Mouse (Mus musculus) layer of hippocampus, postnatal 14 days (tissue): ENCODE data around the gene Ssr3. TPM values are rescaled to one million over a fixed set of nuclear protein-coding genes. Genes with fewer than 3 reads are reported as not detected.
"Not testable (repeated sequence)": the region's sequence is repeated elsewhere in the genome, so short reads cannot be mapped to it uniquely, and the experiment has no call there.

ENCODE experiments used
- DNase-seq, 2 experiments: peaks; one replicate each; pipeline ENCODE4 v3.0.0; 2021 to 2022; ENCODE audit warnings: low spot score in 2 of 2, mixed read lengths in 1 of 2
- long read RNA-seq, 2 experiments: library from polyadenylated mRNA; stranded (forward); transcript quantifications; one replicate each; pipeline ENCODE4 v2.0.0; 2021
- total RNA-seq, 2 experiments: library from RNA; stranded (reverse); gene quantifications; 2 replicates each; pipeline ENCODE4 v1.2.3; 2021

The Ssr3 gene
- total RNA-seq: 100 to 1,000 TPM; 112 to 115 TPM
- long read RNA-seq, experiment 1, transcript Ssr3-201 (5 exons, 2,957 nt): major isoform, 85 of 97 reads
- long read RNA-seq, experiment 1, partial matches to known transcripts: 1 of 97 reads
- long read RNA-seq, experiment 1, other reads (novel, unspliced or antisense): 10 of 97 reads
- long read RNA-seq, experiment 2, transcript Ssr3-201 (5 exons, 2,957 nt): major isoform, 95 of 102 reads
- long read RNA-seq, experiment 2, partial matches to known transcripts: 0 of 102 reads
- long read RNA-seq, experiment 2, other reads (novel, unspliced or antisense): 5 of 102 reads

GRCm38 (mm10) chr3:65392421-65392817 lies at the start of gene Ssr3:
Gene Ssr3 (minus strand): TSS chr3:65392623.
- peak; percentile 97 to 99 for DNase-seq

- peak; percentile 64 to 91 for DNase-seq
Observed at GRCm38 (mm10) chr3:65441586-65442111, 49.2 kb upstream of the Ssr3 start.

- DNase-seq: no peak
Observed at GRCm38 (mm10) chr3:65438511-65439228, 46.2 kb upstream of the Ssr3 start.

- DNase-seq: no peak
Observed at GRCm38 (mm10) chr3:65435812-65436211, 43.4 kb upstream of the Ssr3 start.

- no peak for DNase-seq
Observed at GRCm38 (mm10) chr3:65435101-65435571, 42.7 kb upstream of the Ssr3 start.

- DNase-seq: no peak
Observed at GRCm38 (mm10) chr3:65432236-65432635, 39.8 kb upstream of the Ssr3 start.

- DNase-seq: no peak
Observed at GRCm38 (mm10) chr3:65419706-65420105, 27.3 kb upstream of the Ssr3 start.

GRCm38 (mm10) chr3:65417913-65418594 lies 25.6 kb upstream of the Ssr3 start:
- no peak for DNase-seq

- DNase-seq: no peak
Observed at GRCm38 (mm10) chr3:65416571-65416970, 24.1 kb upstream of the Ssr3 start.

GRCm38 (mm10) chr3:65407891-65408290 lies 15.5 kb upstream of the Ssr3 start:
- no peak for DNase-seq

- DNase-seq: no peak
Observed at GRCm38 (mm10) chr3:65405781-65406180, 13.4 kb upstream of the Ssr3 start.

- DNase-seq: no peak
Observed at GRCm38 (mm10) chr3:65397566-65397965, 5.1 kb upstream of the Ssr3 start.

- no peak for DNase-seq
Observed at GRCm38 (mm10) chr3:65396835-65397504, 4.5 kb upstream of the Ssr3 start.

- DNase-seq: not testable (repeated sequence)
Observed at GRCm38 (mm10) chr3:65395111-65395510, 2.7 kb upstream of the Ssr3 start.

GRCm38 (mm10) chr3:65391784-65392420 lies 521 bp downstream of the Ssr3 start:
- DNase-seq: peak; percentile 37 to 39

GRCm38 (mm10) chr3:65391222-65391783 lies 1.1 kb downstream of the Ssr3 start:
- DNase-seq: no peak

GRCm38 (mm10) chr3:65385771-65386170 lies 6.7 kb downstream of the Ssr3 start:
- no peak for DNase-seq

GRCm38 (mm10) chr3:65384431-65384830 lies 8.0 kb downstream of the Ssr3 start:
- no peak for DNase-seq

GRCm38 (mm10) chr3:65381094-65381493 lies 11.3 kb downstream of the Ssr3 start:
- no peak for DNase-seq

GRCm38 (mm10) chr3:65379884-65380539 lies 12.4 kb downstream of the Ssr3 start:
- DNase-seq: peak in 1 of 2 experiments; percentile 36
